Mouse (Mus musculus) adipocyte (in vitro differentiated cells): ENCODE data around the gene Cyp4f37.

Experiments used
- DNase-seq: peaks from one replicate; pipeline ENCODE4 v3.0.0-alpha.2; 2016; ENCODE audit warnings: low spot score

Gene Cyp4f37

DNA sequence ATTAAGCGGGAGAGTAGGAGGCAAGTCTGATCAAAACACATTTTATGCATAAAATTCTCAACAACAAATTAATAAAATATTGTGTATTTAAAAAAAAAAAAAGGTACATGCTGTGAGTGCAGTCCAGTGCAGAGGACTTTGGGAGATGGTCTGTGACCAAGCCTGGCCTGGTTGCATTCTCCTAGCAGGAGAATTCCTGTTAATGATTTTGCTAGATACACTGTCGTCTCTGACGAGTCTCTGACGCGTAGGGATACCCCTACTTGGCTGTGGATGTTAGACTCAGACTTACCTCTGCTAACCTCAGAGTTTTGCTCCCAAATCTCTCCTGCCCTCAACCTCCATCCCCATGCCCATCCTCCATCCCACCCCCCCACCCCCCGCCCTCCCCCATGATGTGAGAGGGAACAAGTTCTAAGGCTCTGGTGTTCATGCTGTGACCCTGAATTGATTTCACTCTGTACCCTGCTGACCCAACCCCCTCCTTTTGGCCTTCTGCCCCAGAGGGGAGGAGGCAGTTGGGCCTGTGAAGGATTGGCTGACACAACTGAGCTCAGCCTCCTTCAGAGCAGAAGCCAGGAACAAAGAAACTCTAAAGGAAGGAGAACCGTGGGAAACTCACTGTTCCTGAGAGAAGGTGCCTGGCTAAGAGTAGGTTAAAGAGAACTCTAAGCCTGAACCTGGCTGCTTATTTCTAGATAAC lies 64.1 kb downstream of the Cyp4f37 start, which contains the start of gene Cyp4f15:
Gene Cyp4f15 (plus strand): TSS at position 580 of the 703 bp plus-strand sequence.
- peak; percentile 8 for DNase-seq
